Mouse (Mus musculus): ENCODE data around the gene Atp2b2. TPM values are rescaled to one million over a fixed set of nuclear protein-coding genes. Genes with fewer than 3 reads are reported as not detected.
A peak's percentile ranks its signal among the peaks of the same experiment; 100 is the strongest.

Atp2b2 gene
- polyA plus RNA-seq, 1 experiment from 2014 or later, result 23.5 TPM

DNA sequence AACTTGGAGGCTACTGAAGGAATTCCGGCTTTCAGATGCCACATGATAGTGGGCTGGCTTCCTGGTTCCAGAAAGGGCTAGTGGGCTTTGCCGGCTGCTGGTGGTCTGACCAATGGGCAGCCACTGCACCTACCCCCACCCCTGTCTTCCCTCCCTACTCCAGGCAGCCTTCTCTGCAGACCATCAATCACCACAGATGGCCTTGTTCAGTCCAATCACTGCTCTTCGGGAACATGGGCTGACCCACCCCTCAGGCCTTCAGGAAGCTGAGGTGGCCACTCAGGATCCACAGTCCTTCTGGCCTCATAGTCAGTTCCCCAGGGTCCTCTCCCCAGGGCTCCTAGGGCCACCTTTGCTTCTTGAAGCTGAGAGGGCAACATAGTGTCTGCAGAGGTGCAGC is 153.2 kb downstream of the Atp2b2 start:
- Histone ChIP-seq H3K9ac (replicated peaks; ENCODE audit: low read length) (peak overlapping the region; percentile 84; the same call in 1 of the 2 replicates), H3K36me3 (ENCODE audit: control insufficient read depth, insufficient read depth, low read length) (no peaks in the 10 kb centered on the region), H3K4me3 (replicated peaks; ENCODE audit: low read depth, low read length) (peak overlapping the region; percentile 60; the same call in 1 of the 2 replicates), H3K4me2 (ENCODE audit: low read length) (peak overlapping the region; percentile 75), H3K27ac (replicated peaks; ENCODE audit: low read depth, low read length) (no peak overlapping the region), H3K27me3 (ENCODE audit: control insufficient read depth, insufficient read depth, low read length) (no peaks in the 10 kb centered on the region), H3K4me1 (ENCODE audit: control insufficient read depth, insufficient read depth, low read length) (peaks cover 19% of the 10 kb centered on the region), H3K9me3 (ENCODE audit: control insufficient read depth, low read length) (no peaks in the 10 kb centered on the region)
- ATAC-seq (ENCODE audit: low FRiP score, low TSS enrichment) (no peak), DNase-seq (no peak)
- WGBS, result 77% methylated on average over 3 of the region's 3 CpGs

GRCm38 (mm10) chr6:113886886-113887285 is 155.5 kb downstream of the Atp2b2 start:
- DNase-seq, result no peak
- no peak overlapping the region for H3K4me3 ChIP-seq (replicated peaks; ENCODE audit: low read depth, low read length)
- ATAC-seq (ENCODE audit: low FRiP score, low TSS enrichment), result no peak
- no peak overlapping the region for H3K9ac ChIP-seq (replicated peaks; ENCODE audit: low read length)
- no peaks in the 10 kb centered on the region for H3K9me3 ChIP-seq (ENCODE audit: control insufficient read depth, low read length)
- H3K27ac ChIP-seq (replicated peaks; ENCODE audit: low read depth, low read length), result no peak overlapping the region
- no peaks in the 10 kb centered on the region for H3K36me3 ChIP-seq (ENCODE audit: control insufficient read depth, insufficient read depth, low read length)
- H3K27me3 ChIP-seq (ENCODE audit: control insufficient read depth, insufficient read depth, low read length), result no peaks in the 10 kb centered on the region
- H3K4me2 ChIP-seq (ENCODE audit: low read length), result no peak overlapping the region
- peaks cover 16% of the 10 kb centered on the region for H3K4me1 ChIP-seq (ENCODE audit: control insufficient read depth, insufficient read depth, low read length)

DNA sequence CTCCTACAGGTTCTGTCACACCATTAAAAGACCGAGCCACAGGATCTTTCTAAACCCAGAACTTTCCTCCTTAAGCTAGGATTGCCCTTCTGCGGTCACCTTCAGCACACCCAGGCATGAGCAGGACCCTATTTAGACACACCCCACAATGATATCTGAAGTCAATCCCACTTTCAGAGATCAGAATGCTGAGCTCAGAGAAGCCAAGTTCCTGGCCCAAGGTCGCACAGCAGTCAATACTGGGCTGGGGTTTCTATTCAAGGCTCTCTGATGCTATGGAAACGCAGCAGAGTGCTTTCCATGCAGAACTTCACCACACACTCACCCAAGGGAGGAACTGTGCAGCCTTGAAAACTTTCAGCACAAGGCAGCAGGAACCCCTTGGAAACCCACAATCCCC is 157.6 kb downstream of the Atp2b2 start:
- no peak for DNase-seq
- H3K4me2 ChIP-seq (ENCODE audit: low read length), result no peak overlapping the region
- no peak overlapping the region for H3K27ac ChIP-seq (replicated peaks; ENCODE audit: low read depth, low read length)
- H3K27me3 ChIP-seq (ENCODE audit: control insufficient read depth, insufficient read depth, low read length), result no peaks in the 10 kb centered on the region
- H3K9me3 ChIP-seq (ENCODE audit: control insufficient read depth, low read length), result no peaks in the 10 kb centered on the region
- 74% methylated on average over 4 of the region's 4 CpGs for WGBS
- ATAC-seq (ENCODE audit: low FRiP score, low TSS enrichment), result no peak
- H3K9ac ChIP-seq (replicated peaks; ENCODE audit: low read length), result no peak overlapping the region
- H3K4me3 ChIP-seq (replicated peaks; ENCODE audit: low read depth, low read length), result no peak overlapping the region
- peaks cover 8% of the 10 kb centered on the region for H3K4me1 ChIP-seq (ENCODE audit: control insufficient read depth, insufficient read depth, low read length)
- H3K36me3 ChIP-seq (ENCODE audit: control insufficient read depth, insufficient read depth, low read length), result no peaks in the 10 kb centered on the region

DNA sequence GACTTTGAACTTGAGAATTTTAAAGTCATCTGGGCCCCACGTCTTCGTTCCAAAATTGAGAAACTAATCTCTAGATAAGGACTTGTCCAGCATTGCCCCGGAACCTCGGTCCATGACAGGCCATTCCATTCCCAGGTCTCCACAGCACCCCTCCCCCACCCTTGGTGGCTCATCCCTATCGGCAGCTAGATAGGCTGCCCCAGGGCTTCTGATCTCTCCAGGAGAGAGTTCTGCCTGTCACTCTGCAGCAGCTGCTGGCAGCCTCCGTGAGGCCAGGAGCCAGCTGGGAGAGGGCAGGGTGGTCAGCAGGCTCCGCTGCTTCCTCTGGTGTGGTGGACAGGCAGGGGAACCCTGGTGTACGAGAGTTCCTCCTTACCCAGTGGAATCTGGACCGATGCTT is 159.2 kb downstream of the Atp2b2 start:
- Histone ChIP-seq H3K27me3 (ENCODE audit: control insufficient read depth, insufficient read depth, low read length) (no peaks in the 10 kb centered on the region), H3K27ac (replicated peaks; ENCODE audit: low read depth, low read length) (no peak overlapping the region), H3K9me3 (ENCODE audit: control insufficient read depth, low read length) (no peaks in the 10 kb centered on the region), H3K4me3 (replicated peaks; ENCODE audit: low read depth, low read length) (no peak overlapping the region), H3K4me2 (ENCODE audit: low read length) (no peak overlapping the region), H3K4me1 (ENCODE audit: control insufficient read depth, insufficient read depth, low read length) (no peaks in the 10 kb centered on the region), H3K9ac (replicated peaks; ENCODE audit: low read length) (no peak overlapping the region), H3K36me3 (ENCODE audit: control insufficient read depth, insufficient read depth, low read length) (no peaks in the 10 kb centered on the region)
- no peak for ATAC-seq (ENCODE audit: low FRiP score, low TSS enrichment)
- 44% methylated on average over 9 of the region's 9 CpGs for WGBS
- DNase-seq, result no peak

GRCm38 (mm10) chr6:113882396-113882795 is 160.0 kb downstream of the Atp2b2 start:
- DNase-seq (no peak), ATAC-seq (ENCODE audit: low FRiP score, low TSS enrichment) (no peak)
- Histone ChIP-seq H3K9me3 (ENCODE audit: control insufficient read depth, low read length) (no peaks in the 10 kb centered on the region), H3K36me3 (ENCODE audit: control insufficient read depth, insufficient read depth, low read length) (no peaks in the 10 kb centered on the region), H3K9ac (replicated peaks; ENCODE audit: low read length) (no peak overlapping the region), H3K27me3 (ENCODE audit: control insufficient read depth, insufficient read depth, low read length) (no peaks in the 10 kb centered on the region), H3K4me1 (ENCODE audit: control insufficient read depth, insufficient read depth, low read length) (no peaks in the 10 kb centered on the region), H3K4me2 (ENCODE audit: low read length) (no peak overlapping the region), H3K27ac (replicated peaks; ENCODE audit: low read depth, low read length) (no peak overlapping the region), H3K4me3 (replicated peaks; ENCODE audit: low read depth, low read length) (no peak overlapping the region)
- WGBS, result 70% methylated on average over 7 of the region's 7 CpGs

DNA sequence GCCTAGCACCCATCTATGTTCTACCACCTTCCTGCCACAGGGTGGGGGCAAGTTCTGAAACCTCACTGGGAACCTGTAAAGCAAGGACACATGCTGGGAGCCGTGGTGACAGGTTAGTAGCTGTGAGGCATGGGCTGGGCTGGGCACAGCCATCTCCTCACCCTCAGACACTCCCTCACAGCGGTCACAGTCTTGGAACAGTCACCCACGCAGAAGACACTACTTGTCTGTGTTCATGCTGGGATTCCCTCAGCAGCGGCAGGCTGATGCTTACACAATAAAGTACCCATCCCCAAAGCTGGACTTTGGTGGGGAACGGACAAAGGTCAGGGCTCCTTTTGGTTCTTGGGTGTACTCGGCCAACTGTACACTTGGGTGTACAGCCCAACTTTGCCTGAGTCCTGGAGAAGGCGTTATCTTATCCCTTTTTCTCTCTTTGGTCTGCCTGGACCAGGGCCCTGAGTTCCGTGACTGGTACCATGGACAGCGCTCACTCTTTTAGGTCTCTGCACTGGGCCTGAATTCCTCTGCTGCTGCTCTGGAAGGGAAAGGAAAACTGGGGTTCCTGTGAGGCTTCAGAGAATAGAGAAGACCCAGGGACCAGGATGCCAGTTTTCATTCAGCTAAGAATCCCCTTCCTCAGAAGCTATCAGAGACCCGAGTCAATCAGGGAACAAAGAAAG is 160.7 kb downstream of the Atp2b2 start:
- 58% methylated on average over 10 of the region's 10 CpGs for WGBS
- H3K9ac ChIP-seq (replicated peaks; ENCODE audit: low read length), result no peak overlapping the region
- H3K27me3 ChIP-seq (ENCODE audit: control insufficient read depth, insufficient read depth, low read length), result no peaks in the 10 kb centered on the region
- no peak overlapping the region for H3K27ac ChIP-seq (replicated peaks; ENCODE audit: low read depth, low read length)
- H3K4me2 ChIP-seq (ENCODE audit: low read length), result no peak overlapping the region
- peak; percentile 49 for DNase-seq
- H3K36me3 ChIP-seq (ENCODE audit: control insufficient read depth, insufficient read depth, low read length), result no peaks in the 10 kb centered on the region
- H3K4me1 ChIP-seq (ENCODE audit: control insufficient read depth, insufficient read depth, low read length), result no peaks in the 10 kb centered on the region
- H3K9me3 ChIP-seq (ENCODE audit: control insufficient read depth, low read length), result no peaks in the 10 kb centered on the region
- ATAC-seq (ENCODE audit: low FRiP score, low TSS enrichment), result no peak
- no peak overlapping the region for H3K4me3 ChIP-seq (replicated peaks; ENCODE audit: low read depth, low read length)

DNA sequence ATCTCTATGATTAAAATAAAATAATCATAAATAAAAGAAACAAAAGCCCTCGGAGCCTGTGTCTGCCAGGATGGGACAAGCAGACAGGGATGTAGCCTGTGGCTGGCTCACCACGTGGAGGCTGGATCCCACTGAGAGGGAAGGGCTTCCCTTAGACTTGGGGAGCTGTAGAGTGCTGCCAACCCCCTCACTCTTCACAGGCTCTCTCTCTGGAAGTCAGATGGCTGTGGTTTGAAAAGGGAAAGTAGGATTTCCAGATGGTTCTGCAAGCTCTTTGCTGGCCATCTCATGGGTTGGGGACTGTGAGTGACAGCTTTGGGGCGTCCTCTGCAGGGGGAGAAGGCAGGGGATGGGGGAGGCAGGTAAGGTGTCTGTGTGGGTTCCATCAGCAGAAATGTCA is 163.0 kb downstream of the Atp2b2 start:
- 49% methylated on average over 3 of the region's 3 CpGs for WGBS
- no peak overlapping the region for H3K4me2 ChIP-seq (ENCODE audit: low read length)
- no peaks in the 10 kb centered on the region for H3K27me3 ChIP-seq (ENCODE audit: control insufficient read depth, insufficient read depth, low read length)
- H3K27ac ChIP-seq (replicated peaks; ENCODE audit: low read depth, low read length), result no peak overlapping the region
- no peaks in the 10 kb centered on the region for H3K9me3 ChIP-seq (ENCODE audit: control insufficient read depth, low read length)
- ATAC-seq (ENCODE audit: low FRiP score, low TSS enrichment) (no peak), DNase-seq (no peak)
- H3K4me3 ChIP-seq (replicated peaks; ENCODE audit: low read depth, low read length), result no peak overlapping the region
- no peaks in the 10 kb centered on the region for H3K4me1 ChIP-seq (ENCODE audit: control insufficient read depth, insufficient read depth, low read length)
- H3K36me3 ChIP-seq (ENCODE audit: control insufficient read depth, insufficient read depth, low read length), result no peaks in the 10 kb centered on the region
- no peak overlapping the region for H3K9ac ChIP-seq (replicated peaks; ENCODE audit: low read length)

DNA sequence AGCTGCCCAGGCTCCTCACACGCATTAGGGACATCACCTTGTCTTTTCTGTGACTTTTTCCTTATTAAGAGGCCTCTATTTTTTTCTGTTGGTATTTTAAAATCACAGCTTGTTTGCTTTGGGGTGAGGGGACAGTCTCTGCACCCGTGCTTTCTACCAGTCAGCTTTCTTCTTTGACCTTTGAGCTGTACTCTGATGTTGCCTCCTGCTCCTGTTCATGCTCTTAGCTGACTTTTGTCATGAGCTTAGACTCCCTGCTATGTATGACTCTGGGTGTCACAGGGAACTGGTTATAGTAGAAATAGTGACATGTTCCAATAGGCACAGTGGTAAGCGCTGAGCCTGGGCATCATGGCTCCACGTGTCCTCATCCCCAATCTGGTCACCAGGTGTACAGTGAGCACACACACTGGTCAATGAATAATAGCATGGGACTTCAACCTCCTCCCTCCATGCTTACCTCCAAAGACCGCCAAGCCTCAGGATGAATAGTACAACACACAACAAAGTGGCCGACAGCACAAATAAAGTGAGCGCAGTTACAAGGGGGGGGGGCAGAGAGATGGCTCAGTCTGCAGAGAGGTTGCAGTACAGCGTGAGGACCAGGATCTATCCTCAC is 163.8 kb downstream of the Atp2b2 start:
- no peaks in the 10 kb centered on the region for H3K9me3 ChIP-seq (ENCODE audit: control insufficient read depth, low read length)
- H3K4me1 ChIP-seq (ENCODE audit: control insufficient read depth, insufficient read depth, low read length), result no peaks in the 10 kb centered on the region
- no peak overlapping the region for H3K27ac ChIP-seq (replicated peaks; ENCODE audit: low read depth, low read length)
- no peak overlapping the region for H3K4me2 ChIP-seq (ENCODE audit: low read length)
- ATAC-seq (ENCODE audit: low FRiP score, low TSS enrichment) (no peak), DNase-seq (no peak)
- H3K36me3 ChIP-seq (ENCODE audit: control insufficient read depth, insufficient read depth, low read length), result no peaks in the 10 kb centered on the region
- H3K27me3 ChIP-seq (ENCODE audit: control insufficient read depth, insufficient read depth, low read length), result no peaks in the 10 kb centered on the region
- WGBS, result 85% methylated on average over 8 of the region's 8 CpGs
- H3K9ac ChIP-seq (replicated peaks; ENCODE audit: low read length), result no peak overlapping the region
- no peak overlapping the region for H3K4me3 ChIP-seq (replicated peaks; ENCODE audit: low read depth, low read length)

DNA sequence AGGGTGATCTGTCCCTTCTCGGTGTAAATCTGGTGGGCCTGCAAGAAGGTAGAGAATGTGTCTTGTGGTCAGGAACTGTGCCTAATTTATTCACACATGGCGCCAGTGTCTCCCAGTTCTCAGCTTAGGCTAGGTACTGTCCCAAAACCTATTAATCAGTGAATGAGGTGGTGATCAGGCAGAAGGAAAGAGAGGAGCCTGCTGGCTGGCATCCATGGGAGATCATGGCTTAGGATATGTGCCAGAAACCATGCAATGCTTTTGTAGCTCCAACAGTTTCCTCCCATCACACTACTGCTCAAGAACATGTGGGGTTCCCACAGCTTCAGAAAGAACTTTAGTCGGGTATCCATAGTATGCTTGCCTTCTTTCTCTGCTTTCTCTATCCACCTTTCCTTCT is 165.8 kb downstream of the Atp2b2 start:
- WGBS, result 83% methylated on average over 3 of the region's 3 CpGs
- 0 out of 2 replicates have a peak, but pooled peaks cover 3% of the 10 kb centered on the region for H3K4me1 ChIP-seq (ENCODE audit: control insufficient read depth, insufficient read depth, low read length)
- no peak for ATAC-seq (ENCODE audit: low FRiP score, low TSS enrichment)

More for the DNA sequence above, 165.8 kb downstream of the Atp2b2 start:
- Histone ChIP-seq H3K4me3 (replicated peaks; ENCODE audit: low read depth, low read length) (no peak overlapping the region), H3K9ac (replicated peaks; ENCODE audit: low read length) (no peak overlapping the region), H3K4me2 (ENCODE audit: low read length) (no peak overlapping the region), H3K36me3 (ENCODE audit: control insufficient read depth, insufficient read depth, low read length) (no peaks in the 10 kb centered on the region), H3K27me3 (ENCODE audit: control insufficient read depth, insufficient read depth, low read length) (no peaks in the 10 kb centered on the region), H3K27ac (replicated peaks; ENCODE audit: low read depth, low read length) (no peak overlapping the region), H3K9me3 (ENCODE audit: control insufficient read depth, low read length) (no peaks in the 10 kb centered on the region)
- DNase-seq, result no peak
